Mouse (Mus musculus): ENCODE measurements at regions not wholly inside any gene's neighbourhood (a gene's known extent, or its start where the extent isn't known, plus 50 kb on each side); places are given as distances from the start of the nearest gene placed in this dataset.

DNA sequence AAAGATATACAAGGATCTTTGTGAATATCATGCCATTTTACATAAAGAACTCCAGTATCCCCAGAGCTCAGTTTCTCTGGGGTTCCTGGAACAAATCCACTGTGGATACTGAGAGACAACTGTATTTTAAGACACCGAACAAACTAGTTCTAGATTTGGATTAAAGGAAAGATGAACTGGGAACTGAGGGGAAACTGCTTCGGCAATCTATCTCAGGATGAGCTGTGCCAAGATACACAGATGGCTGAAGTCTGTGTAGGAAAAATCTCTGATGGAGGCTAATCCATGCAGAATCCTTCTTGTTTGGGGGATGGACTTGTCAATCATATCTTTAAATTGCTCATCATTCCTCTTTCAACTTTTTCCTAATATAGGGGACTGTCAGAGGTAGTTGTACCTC, 920.5 kb downstream of the Slc4a3 start:
- H3K9ac ChIP-seq (ENCODE audit: insufficient read depth, low read depth), result no peak overlapping the region
- H3K4me3 ChIP-seq (replicated peaks in 1 of 3; ENCODE audit: low read depth in 2 of 3, low read length in 2 of 3, poor library complexity in 1 of 3), result no peak overlapping the region
- no peaks in the 10 kb centered on the region for H3K9me3 ChIP-seq (replicated peaks; ENCODE audit: low read length)
- H3K36me3 ChIP-seq (replicated peaks in 1 of 2; ENCODE audit: control insufficient read depth in 1 of 2, insufficient read depth in 1 of 2, low read length in 1 of 2), result no peaks in the 10 kb centered on the region
- no peaks in the 10 kb centered on the region for H3K27me3 ChIP-seq (replicated peaks)
- H3K4me2 ChIP-seq (ENCODE audit: insufficient read depth, low read depth, poor library complexity, severe bottlenecking), result no peak overlapping the region
- H3K4me1 ChIP-seq (ENCODE audit: control insufficient read depth in 1 of 2, insufficient read depth in 2 of 2), result no peaks in the 10 kb centered on the region
- H3K27ac ChIP-seq (ENCODE audit: insufficient read depth, low read depth), result no peak overlapping the region
- DNase-seq (ENCODE audit: extremely low read depth), result no peak
- TF ChIP-seq JUND (conservative IDR thresholded peaks at IDR 0.05; ENCODE audit: low read depth, low read length) (no peak), TCF12 (IDR thresholded peaks at IDR 0.05; ENCODE audit: low read depth, low read length) (no peak), JUN (IDR thresholded peaks at IDR 0.05; ENCODE audit: insufficient read depth, low read depth, low read length) (no peak), MAX (IDR thresholded peaks at IDR 0.05; ENCODE audit: low read length) (no peak), MXI1 (IDR thresholded peaks at IDR 0.05; ENCODE audit: low read depth, low read length) (no peak), ETS1 (conservative IDR thresholded peaks at IDR 0.05; ENCODE audit: low read depth, low read length) (no peak), BHLHE40 (IDR thresholded peaks at IDR 0.05; ENCODE audit: low read depth, low read length) (no peak), POLR2AphosphoS2 (IDR thresholded peaks at IDR 0.05; ENCODE audit: low read depth, low read length) (no peak), MEF2A (IDR thresholded peaks at IDR 0.05; ENCODE audit: borderline replicate concordance, low read depth, low read length) (no peak), MAFK (IDR thresholded peaks at IDR 0.05; ENCODE audit: insufficient replicate concordance, low read length) (no peak), EP300 (IDR thresholded peaks at IDR 0.05; ENCODE audit: low read length) (no peak), CTCF (conservative IDR thresholded peaks at IDR 0.05 in 1 of 2, IDR thresholded peaks at IDR 0.05 in 1 of 2; ENCODE audit: low read depth in 2 of 2, low read length in 2 of 2) (no peak), NRF1 (IDR thresholded peaks at IDR 0.05; ENCODE audit: low read depth, low read length) (no peak), SIN3A (IDR thresholded peaks at IDR 0.05; ENCODE audit: low read length) (no peak), USF1 (IDR thresholded peaks at IDR 0.05; ENCODE audit: low read depth, low read length) (no peak), ZC3H11A (IDR thresholded peaks at IDR 0.05; ENCODE audit: low read depth, low read length) (no peak), HCFC1 (IDR thresholded peaks at IDR 0.05; ENCODE audit: low read depth, low read length) (no peak)
- dilution Hi-C loops (cut with MboI; ENCODE audit: extremely low pct_ligation_motif_present, extremely low pct_unique_long_range_greater_than_20kb, low sequenced_read_pairs), result no loop called here
- in situ Hi-C loops (cut with MboI; ENCODE audit: low pct_ligation_motif_present, low pct_unique_long_range_greater_than_20kb, low sequenced_read_pairs), result no loop called here
- no peaks in the 10 kb centered on the region for H3K79me2 ChIP-seq (replicated peaks; ENCODE audit: control insufficient read depth, extremely low read depth, insufficient read depth, poor library complexity, severe bottlenecking)

DNA sequence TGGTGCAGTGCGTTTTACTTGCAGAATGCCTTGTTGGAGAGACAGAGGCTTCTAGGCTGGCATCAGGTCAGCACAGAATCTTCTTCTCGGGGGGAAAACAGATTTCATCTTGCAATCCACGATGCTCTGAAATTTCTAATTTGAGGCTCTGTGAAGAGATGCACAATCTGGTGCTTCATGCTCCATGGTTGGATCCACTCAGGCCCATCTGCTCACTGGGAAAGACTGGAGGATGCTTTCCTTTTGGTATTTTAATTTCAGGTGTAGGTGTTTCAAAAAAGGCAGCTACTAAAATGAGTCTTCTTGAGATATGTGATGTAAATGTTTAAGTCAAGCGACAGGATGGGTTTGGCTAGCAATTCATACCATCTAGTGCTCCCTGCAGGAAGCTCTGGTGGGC, 938.1 kb downstream of the Slc4a3 start:
- no peak overlapping the region for H3K4me3 ChIP-seq (replicated peaks in 1 of 3; ENCODE audit: low read depth in 2 of 3, low read length in 2 of 3, poor library complexity in 1 of 3)
- DNase-seq (ENCODE audit: extremely low read depth), result no peak
- no peaks in the 10 kb centered on the region for H3K9me3 ChIP-seq (replicated peaks; ENCODE audit: low read length)
- in situ Hi-C loops (cut with MboI; ENCODE audit: low pct_ligation_motif_present, low pct_unique_long_range_greater_than_20kb, low sequenced_read_pairs) (no loop called here), dilution Hi-C loops (cut with MboI; ENCODE audit: extremely low pct_ligation_motif_present, extremely low pct_unique_long_range_greater_than_20kb, low sequenced_read_pairs) (no loop called here)
- H3K27ac ChIP-seq (ENCODE audit: insufficient read depth, low read depth), result no peak overlapping the region
- H3K79me2 ChIP-seq (replicated peaks; ENCODE audit: control insufficient read depth, extremely low read depth, insufficient read depth, poor library complexity, severe bottlenecking), result no peaks in the 10 kb centered on the region
- H3K4me1 ChIP-seq (ENCODE audit: control insufficient read depth in 1 of 2, insufficient read depth in 2 of 2), result peaks cover 0 to 19% of the 10 kb centered on the region in 2 experiments; a peak in 2 of 4 replicates
- TF ChIP-seq UBTF (IDR thresholded peaks at IDR 0.05; ENCODE audit: low read depth, low read length) (no peak), MYC (IDR thresholded peaks at IDR 0.05; ENCODE audit: low read depth, low read length) (no peak), MAX (IDR thresholded peaks at IDR 0.05; ENCODE audit: low read length) (no peak), ZMIZ1 (IDR thresholded peaks at IDR 0.05; ENCODE audit: low read depth, low read length) (no peak), CHD2 (IDR thresholded peaks at IDR 0.05; ENCODE audit: low read length) (no peak), CTCF (conservative IDR thresholded peaks at IDR 0.05 in 1 of 2, IDR thresholded peaks at IDR 0.05 in 1 of 2; ENCODE audit: low read depth in 2 of 2, low read length in 2 of 2) (no peak), POLR2AphosphoS2 (IDR thresholded peaks at IDR 0.05; ENCODE audit: low read depth, low read length) (no peak), CHD1 (IDR thresholded peaks at IDR 0.05; ENCODE audit: low read depth, low read length) (no peak), JUND (conservative IDR thresholded peaks at IDR 0.05; ENCODE audit: low read depth, low read length) (no peak), JUN (IDR thresholded peaks at IDR 0.05; ENCODE audit: insufficient read depth, low read depth, low read length) (no peak), TBP (conservative IDR thresholded peaks at IDR 0.05; ENCODE audit: low read depth, low read length) (no peak), MXI1 (IDR thresholded peaks at IDR 0.05; ENCODE audit: low read depth, low read length) (no peak), BHLHE40 (IDR thresholded peaks at IDR 0.05; ENCODE audit: low read depth, low read length) (no peak), NRF1 (IDR thresholded peaks at IDR 0.05; ENCODE audit: low read depth, low read length) (no peak), RAD21 (IDR thresholded peaks at IDR 0.05; ENCODE audit: low read depth, low read length) (no peak), ZC3H11A (IDR thresholded peaks at IDR 0.05; ENCODE audit: low read depth, low read length) (no peak), TCF12 (IDR thresholded peaks at IDR 0.05; ENCODE audit: low read depth, low read length) (no peak)
- no peak overlapping the region for H3K4me2 ChIP-seq (ENCODE audit: insufficient read depth, low read depth, poor library complexity, severe bottlenecking)
- H3K27me3 ChIP-seq (replicated peaks), result no peaks in the 10 kb centered on the region
- no peak overlapping the region for H3K9ac ChIP-seq (ENCODE audit: insufficient read depth, low read depth)
- no peaks in the 10 kb centered on the region for H3K36me3 ChIP-seq (replicated peaks in 1 of 2; ENCODE audit: control insufficient read depth in 1 of 2, insufficient read depth in 1 of 2, low read length in 1 of 2)

Data from CH12.LX (cell line).